Mouse (Mus musculus): ENCODE measurements at regions not wholly inside any gene's neighbourhood (a gene's known extent, or its start where the extent isn't known, plus 50 kb on each side); places are given as distances from the start of the nearest gene placed in this dataset.
"Not testable (repeated sequence)": the region's sequence is repeated elsewhere in the genome, so short reads cannot be mapped to it uniquely, and the experiment has no call there.

GRCm38 (mm10) chr4:67141896-67142295, 314.5 kb downstream of the Tlr4 start:
- no peak for DNase-seq (ENCODE audit: low read depth in 2 of 2, low spot score in 2 of 2)

DNA sequence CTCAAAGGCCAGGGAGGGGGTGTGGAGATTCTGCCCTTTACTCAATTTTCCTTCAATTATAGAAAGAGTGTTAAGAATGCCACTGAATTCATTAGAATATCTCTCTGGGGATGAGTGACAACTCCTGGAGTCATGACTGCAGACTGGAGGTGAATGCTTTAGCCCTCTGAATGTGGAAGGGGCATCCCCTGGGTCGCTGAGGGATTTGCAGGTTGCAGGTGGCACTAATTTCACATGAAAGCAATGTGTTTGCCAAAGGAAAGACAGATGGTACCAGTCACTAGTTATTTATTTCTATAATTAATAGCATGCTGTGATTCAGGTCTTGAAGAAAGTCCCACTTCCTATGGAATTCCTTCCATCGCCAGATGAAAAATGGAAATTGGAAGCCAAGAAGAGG, 321.1 kb downstream of the Tlr4 start:
- no peak for DNase-seq (ENCODE audit: low read depth in 2 of 2, low spot score in 2 of 2)

DNA sequence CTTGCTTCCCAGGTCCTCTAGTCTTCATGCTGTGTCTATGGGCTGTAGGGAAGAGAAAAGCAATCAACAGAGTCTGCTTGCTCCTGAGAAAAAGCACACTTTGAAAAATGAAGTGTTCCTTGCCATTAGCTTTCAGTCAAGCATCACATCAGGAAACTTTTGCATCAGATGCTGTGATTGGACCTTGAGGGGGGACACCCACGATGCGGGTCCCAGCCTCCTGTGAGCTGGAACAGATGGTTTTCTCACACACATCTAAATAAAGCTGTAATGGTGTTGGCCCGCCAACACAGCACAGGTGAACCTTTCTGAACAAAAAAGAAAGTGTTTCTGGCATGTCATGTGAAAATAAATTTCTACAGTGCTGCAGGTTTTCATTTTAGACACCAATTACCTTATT, 335.3 kb downstream of the Tlr4 start:
- DNase-seq (ENCODE audit: low read depth in 2 of 2, low spot score in 2 of 2) = no peak

GRCm38 (mm10) chr4:67167720-67168119, 340.3 kb downstream of the Tlr4 start:
- no peak for DNase-seq (ENCODE audit: low read depth in 2 of 2, low spot score in 2 of 2)

GRCm38 (mm10) chr4:67187725-67188510, 360.5 kb downstream of the Tlr4 start:
- no peak for DNase-seq (ENCODE audit: low read depth in 2 of 2, low spot score in 2 of 2)

GRCm38 (mm10) chr4:67190536-67190935, 363.2 kb downstream of the Tlr4 start:
- DNase-seq (ENCODE audit: low read depth in 2 of 2, low spot score in 2 of 2) = no peak

DNA sequence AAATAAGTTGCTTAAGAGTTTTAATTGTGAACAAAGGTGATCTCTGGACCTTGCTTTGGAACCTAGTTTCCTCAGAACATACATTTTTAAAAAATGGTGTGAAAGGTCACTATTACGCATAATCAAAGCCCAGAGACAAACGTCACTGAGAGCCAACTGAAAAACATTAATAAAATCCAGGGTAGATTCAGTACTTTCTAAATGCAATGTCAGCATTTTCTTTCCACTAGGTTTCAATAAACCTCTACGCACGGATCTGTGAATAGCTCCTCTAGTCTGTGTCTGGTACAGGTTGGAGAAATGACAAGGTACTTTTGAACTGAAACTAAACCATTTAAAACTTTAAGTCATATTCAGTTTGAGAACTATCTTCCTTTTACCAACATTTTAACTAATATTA, 367.0 kb downstream of the Tlr4 start:
- no peak for DNase-seq (ENCODE audit: low read depth in 2 of 2, low spot score in 2 of 2)

- DNase-seq (ENCODE audit: low read depth in 2 of 2, low spot score in 2 of 2) = no peak
These were observed 369.5 kb downstream of the Tlr4 start for GRCm38 (mm10) chr4:67196907-67197306.

DNA sequence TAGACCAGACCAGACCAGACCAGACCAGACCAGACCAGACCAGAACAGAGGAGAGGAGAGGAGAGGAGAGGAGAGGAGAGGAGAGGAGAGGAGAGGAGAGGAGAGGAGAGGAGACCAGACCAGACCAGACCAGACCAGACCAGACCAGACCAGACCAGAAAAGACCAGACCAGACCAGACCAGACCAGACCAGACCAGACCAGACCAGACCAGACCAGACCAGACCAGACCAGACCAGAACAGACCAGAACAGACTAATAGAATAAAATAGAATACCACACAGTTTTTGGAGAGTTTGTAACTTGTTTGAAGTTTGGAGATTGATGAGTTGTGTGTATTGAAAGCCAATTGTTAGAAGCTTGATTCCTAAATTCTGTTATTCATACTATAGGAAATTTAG, 381.0 kb downstream of the Tlr4 start:
- DNase-seq (ENCODE audit: low read depth in 2 of 2, low spot score in 2 of 2) = peak; percentile 14 to 60

- DNase-seq (ENCODE audit: low read depth in 2 of 2, low spot score in 2 of 2) = no peak
These were observed 386.0 kb downstream of the Tlr4 start for GRCm38 (mm10) chr4:67213363-67213762.

GRCm38 (mm10) chr4:67224533-67224932, 397.1 kb downstream of the Tlr4 start:
- DNase-seq (ENCODE audit: low read depth in 2 of 2, low spot score in 2 of 2) = no peak

DNA sequence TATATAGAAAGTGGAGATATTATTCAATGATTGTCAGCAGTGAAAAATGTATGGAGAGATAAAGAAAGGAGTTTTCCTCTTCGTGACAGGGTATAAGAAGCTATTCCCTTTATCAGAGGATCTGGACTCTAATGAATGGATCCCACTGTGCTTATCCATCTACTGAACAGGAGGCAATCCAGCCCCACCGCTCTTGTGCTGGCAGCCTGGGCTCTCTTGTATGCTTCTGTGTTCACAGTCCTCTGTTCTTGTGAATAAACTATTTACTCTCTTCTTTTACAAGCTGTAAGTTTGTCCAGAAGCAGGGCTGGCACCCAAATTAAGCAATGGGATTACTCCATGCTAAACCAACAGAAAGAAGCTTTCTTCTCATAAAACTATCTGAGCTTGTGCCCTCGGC, 401.8 kb downstream of the Tlr4 start:
- no peak for DNase-seq (ENCODE audit: low read depth in 2 of 2, low spot score in 2 of 2)

DNA sequence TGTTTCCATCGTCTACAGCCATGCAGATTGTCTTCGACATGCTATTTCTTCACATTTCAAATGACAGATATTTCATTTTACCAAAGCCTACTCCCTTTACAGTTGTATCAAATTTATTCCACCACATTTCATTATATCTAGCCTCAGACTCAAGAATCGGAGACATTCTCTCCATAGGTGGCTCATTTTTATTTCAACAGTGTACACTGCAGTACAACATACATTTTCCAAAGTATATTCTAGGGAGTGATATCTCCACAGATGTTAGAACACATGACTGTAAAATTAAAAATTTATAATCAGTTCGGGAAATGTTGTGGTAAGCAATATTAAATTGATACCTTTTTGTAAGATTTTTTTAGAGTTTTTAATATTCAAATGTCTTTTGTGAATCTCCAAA, 446.2 kb downstream of the Tlr4 start:
- DNase-seq (ENCODE audit: low read depth in 2 of 2, low spot score in 2 of 2) = no peak

DNA sequence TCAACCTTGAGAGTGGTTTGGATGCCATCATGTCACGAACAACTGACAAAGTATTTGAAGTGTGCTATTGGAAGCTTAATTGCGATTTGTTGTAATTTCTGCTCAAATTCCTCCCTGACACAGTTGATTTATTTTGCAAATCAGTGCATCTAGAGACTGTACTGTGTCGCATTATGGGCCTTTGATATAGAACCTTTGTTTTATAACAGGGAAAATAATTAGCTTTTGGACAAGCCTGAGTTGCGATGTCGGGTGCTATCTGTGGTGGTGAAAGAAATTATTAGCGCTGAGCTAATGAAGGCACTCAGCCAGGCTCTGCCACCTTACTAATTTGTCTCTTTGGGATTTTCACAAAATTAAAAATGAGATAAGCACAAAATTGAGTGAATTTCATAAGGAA, 473.6 kb downstream of the Tlr4 start:
- DNase-seq (ENCODE audit: low read depth in 2 of 2, low spot score in 2 of 2) = no peak

DNA sequence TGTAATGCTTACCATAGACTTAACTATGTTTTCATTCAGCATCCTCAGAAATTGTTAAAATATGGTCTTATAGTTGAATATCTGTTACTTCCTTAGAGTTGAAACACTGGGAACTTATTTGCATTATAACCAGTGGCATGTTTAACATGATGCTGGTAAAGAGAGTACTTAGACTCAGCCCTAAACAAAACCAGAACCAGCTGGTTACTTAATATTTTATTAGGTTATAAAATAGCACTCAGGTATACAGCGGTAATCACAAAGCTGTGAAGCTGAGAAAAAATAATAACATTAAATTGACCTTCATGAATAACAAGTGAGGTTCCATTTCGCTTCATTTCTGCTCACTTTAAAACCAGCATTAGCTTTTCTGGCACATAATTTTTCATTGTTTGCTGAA, 474.4 kb downstream of the Tlr4 start:
- DNase-seq (ENCODE audit: low read depth in 2 of 2, low spot score in 2 of 2) = no peak

- DNase-seq (ENCODE audit: low read depth in 2 of 2, low spot score in 2 of 2) = not testable (repeated sequence)
These were observed 492.7 kb downstream of the Tlr4 start for GRCm38 (mm10) chr4:67320098-67320497.

Measured in CD8-positive naive resting alpha-beta T cell, adult 2 months (primary cell).